Mouse (Mus musculus) left cerebral cortex, adult 2 months (tissue): ENCODE data around the gene Sox6. TPM values are rescaled to one million over a fixed set of nuclear protein-coding genes. Genes with fewer than 3 reads are reported as not detected.

Experiments
- DNase-seq, 2 experiments: peaks; one replicate each; pipeline ENCODE4 v3.0.0; 2021 to 2022; ENCODE audit warnings: low spot score in 2 of 2, mixed read lengths in 1 of 2; ENCODE audit errors: extremely low spot score in 1 of 2
- H3K27ac ChIP-seq: fragments of 200-600 bp; 2 replicates; pipeline ENCODE4 v1.8.1; 2022
- H3K4me3 ChIP-seq: fragments of 200-600 bp; 2 replicates; pipeline ENCODE4 v1.8.1; 2022
- CTCF ChIP-seq: fragments of 200-600 bp; IDR thresholded peaks from 2 replicates; pipeline ENCODE4 v1.8.1; 2022; ENCODE audit warnings: antibody characterized with exemption, mild to moderate bottlenecking, moderate library complexity
- intact Hi-C: fragments of 180-260 bp; cut with DNase I; formaldehyde crosslinking; loops from one replicate; pipeline ENCODE4 v1.15.1; 2025
- total RNA-seq, 2 experiments: library from RNA; stranded (reverse); gene quantifications; 2 replicates each; pipeline ENCODE4 v1.2.3; 2021

Gene Sox6
- total RNA-seq, 2 experiments from 2014 or later: 29.7 to 32.7 TPM

DNA sequence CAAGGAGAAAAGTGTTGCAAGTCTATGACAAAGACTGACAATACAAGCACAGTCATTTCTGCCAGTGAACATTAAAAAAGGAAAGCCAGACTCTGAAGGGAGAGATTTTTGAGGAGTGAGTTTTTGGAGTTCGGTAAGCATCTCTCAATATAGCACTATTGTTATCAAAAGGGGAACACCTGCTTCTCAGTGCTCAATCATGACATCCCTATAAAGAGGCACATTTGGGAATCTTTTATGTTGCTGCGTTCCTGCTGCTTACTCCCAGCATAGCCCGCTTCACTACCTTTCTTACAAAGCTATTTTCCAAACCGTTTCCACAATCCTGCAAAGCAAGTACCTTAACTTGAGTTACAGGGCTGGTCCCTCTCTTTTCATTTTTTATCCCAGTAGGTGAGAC is 488.9 kb downstream of the Sox6 start:
- H3K27ac ChIP-seq: no peak overlapping the region
- intact Hi-C loops: no loop called here
- DNase-seq: no peak
- TF ChIP-seq CTCF: no peak
- no peak overlapping the region for H3K4me3 ChIP-seq

DNA sequence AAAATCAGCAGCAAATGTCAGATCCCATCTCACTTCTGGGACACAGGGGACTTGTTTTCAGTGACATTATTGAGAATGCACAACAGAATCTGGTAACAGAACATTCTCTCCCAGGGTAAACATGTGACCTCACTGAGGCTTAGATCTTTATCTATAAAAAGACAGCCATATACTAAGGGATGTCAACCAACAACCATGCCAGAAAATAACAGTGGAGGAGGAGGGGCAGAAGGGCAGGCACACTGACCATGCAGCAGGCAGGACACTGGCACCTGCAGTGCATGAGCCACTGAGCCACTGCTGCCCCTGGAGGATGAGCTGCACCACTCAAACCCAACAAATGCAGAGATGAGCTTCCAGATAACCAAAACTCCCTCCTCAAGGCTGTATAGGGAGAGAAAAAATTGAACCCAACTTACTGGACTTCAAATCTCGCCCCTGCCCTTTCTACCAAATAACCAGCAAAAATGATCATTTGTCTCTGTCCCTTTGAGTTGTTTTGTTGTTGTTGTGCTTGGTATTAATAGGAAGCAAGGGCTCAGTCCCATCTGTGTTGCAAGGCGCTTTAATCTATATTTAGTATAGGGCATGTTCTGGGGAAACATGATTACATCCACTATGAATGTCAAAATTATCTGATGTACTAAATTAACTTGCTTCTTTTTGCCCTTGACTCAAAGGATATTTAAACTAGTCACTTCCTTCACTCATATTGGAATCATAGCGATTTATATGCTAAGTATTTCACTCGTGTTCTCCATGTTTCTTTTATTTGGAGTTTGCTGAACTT is 492.8 kb downstream of the Sox6 start:
- no peak for TF ChIP-seq CTCF
- H3K27ac ChIP-seq: no peak overlapping the region
- intact Hi-C loops: no loop called here

DNA sequence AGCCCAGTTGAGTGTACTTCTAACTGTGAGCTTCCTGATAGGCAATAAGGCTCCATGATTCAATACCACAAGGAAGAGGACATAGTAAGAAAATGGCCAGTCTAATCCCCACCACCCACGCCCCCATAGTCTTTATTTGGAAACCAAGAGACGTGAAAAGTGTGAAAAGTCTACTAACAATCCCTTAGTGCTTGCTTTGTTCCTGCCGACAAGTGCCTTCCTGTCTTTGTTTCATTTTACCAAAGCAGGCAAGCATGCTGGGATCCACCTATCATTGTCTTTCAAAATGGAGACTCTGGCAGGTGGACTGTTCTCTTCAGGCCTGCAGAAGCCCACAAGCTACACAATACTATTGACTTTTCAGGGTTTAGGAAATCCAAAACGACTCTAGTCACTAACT is 495.0 kb downstream of the Sox6 start:
- Histone ChIP-seq H3K4me3 (no peak overlapping the region), H3K27ac (no peak overlapping the region)
- intact Hi-C loops: no loop called here
- DNase-seq: no peak
- no peak for TF ChIP-seq CTCF

More for the DNA sequence above, 492.8 kb downstream of the Sox6 start:
- no peak overlapping the region for H3K4me3 ChIP-seq
- DNase-seq: no peak

DNA sequence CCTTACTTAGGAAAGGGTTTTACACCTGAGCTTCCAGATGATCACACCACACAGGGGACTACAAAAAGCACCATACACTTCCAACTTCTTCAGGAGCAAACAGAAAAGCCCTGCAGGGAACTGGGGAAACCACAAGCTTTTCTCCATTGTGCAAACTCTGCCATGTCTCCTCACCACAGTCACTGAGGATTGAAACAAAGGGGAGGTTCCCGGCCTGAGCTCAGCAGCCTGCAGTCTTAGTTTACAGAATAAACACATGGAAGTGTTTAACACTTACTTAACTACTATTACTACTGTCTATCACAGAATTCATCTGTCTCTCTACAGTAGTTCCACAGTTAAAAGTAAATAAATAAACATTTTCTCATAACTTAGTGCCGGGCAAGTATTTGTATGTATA is 498.3 kb downstream of the Sox6 start:
- no peak for DNase-seq
- intact Hi-C loops: no loop called here
- no peak overlapping the region for H3K27ac ChIP-seq
- no peak overlapping the region for H3K4me3 ChIP-seq
- TF ChIP-seq CTCF: no peak

DNA sequence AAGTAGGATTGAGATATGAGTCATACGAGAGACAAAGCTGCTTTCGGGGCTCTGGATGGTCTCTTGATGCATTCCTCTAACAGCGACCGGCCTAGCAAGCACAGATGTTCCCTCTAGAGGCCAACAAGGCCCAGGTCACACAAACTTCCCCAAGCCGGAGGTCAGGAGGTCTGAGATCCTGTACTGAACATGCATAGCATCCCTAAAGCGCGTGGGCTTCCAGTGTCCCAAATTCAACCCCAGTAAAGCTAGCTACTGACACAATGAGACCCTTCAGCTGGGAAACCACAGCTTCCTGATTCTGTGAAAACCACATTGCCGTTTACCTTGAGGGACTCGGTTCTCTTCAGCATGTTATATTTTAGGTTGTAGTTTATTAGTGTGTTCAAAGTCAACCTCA is 499.6 kb downstream of the Sox6 start:
- DNase-seq: no peak
- intact Hi-C loops: no loop called here
- no peak for TF ChIP-seq CTCF
- Histone ChIP-seq H3K4me3 (no peak overlapping the region), H3K27ac (no peak overlapping the region)

DNA sequence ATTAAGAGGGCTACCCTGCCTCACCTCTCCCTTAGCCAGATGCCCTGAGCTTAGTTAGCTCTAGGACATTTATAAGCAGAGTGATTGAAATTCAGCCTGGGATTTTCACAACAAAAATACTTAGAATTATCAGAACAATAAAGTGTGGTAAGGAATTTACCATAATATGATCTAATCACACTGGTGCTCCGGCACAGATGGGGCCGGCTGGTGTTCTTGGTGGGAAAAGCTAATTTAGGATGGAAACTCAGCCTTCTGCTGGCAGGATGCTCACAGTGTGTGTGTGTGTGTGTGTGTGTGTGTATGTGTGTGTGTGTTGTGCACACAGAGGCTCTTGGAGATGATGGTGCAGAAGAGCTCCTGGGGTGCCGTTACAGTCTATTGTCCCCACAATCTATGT is 501.0 kb downstream of the Sox6 start:
- intact Hi-C loops: no loop called here
- TF ChIP-seq CTCF: no peak
- Histone ChIP-seq H3K27ac (no peak overlapping the region), H3K4me3 (no peak overlapping the region)
- no peak for DNase-seq

DNA sequence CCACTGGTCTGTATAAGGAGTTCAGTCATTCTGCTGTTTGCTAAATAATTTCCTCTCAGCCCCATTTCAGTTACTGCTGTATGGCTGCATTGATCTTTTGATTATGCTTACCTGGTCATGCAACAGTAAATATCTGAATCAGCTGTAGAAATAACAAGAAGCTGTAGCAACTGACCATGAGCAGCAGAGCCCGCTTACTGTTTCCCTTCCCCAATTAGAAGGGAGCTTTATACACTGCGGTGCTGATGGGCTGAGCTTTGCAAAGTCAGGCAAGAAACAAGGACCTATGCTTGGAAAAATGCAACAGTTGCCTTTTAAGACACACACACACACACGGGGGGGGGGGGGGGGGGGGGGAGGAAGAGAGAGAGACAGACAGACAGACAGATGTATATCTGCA is 502.1 kb downstream of the Sox6 start:
- DNase-seq: no peak
- intact Hi-C loops: no loop called here
- Histone ChIP-seq H3K4me3 (no peak overlapping the region), H3K27ac (no peak overlapping the region)
- no peak for TF ChIP-seq CTCF

DNA sequence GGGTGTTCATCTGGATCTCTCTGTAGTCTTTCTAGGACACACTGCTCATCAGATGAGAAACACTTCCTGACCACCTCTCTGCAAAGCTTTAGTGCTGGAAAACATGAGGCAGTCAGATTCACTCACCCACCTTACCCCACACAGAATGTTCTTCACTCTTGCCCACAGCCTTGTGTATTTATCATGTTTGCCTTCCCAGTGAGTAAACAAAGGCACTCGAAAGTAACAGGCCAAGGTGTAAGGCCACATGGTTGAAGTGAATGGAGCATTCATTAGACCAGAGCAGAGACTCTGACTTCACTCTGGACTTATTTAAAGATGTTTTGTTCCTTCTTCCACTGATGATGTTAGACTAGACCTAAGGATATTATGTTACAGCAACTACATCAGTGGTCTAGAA is 506.7 kb downstream of the Sox6 start:
- no peak for DNase-seq
- no peak for TF ChIP-seq CTCF
- H3K4me3 ChIP-seq: no peak overlapping the region
- intact Hi-C loops: no loop called here
- no peak overlapping the region for H3K27ac ChIP-seq

DNA sequence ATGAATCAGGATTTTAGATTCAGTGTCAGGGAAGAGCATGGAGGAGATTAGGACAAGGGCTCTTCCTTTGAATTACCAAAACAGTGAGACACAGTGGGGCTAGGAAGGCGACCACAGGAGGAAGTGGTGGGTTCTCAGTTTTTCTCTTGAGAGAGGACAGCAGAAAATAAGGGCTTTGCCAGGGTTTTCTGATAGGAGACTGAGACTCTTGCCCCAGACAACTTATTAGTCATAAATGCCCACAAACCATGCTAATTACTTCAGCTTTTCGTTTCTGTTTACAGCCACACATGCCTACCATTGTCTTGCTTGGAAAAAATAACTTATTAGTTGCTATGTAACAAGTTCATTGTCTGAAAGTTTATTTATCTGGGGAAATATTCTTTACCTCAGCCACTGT is 507.4 kb downstream of the Sox6 start:
- intact Hi-C loops: no loop called here

DNA sequence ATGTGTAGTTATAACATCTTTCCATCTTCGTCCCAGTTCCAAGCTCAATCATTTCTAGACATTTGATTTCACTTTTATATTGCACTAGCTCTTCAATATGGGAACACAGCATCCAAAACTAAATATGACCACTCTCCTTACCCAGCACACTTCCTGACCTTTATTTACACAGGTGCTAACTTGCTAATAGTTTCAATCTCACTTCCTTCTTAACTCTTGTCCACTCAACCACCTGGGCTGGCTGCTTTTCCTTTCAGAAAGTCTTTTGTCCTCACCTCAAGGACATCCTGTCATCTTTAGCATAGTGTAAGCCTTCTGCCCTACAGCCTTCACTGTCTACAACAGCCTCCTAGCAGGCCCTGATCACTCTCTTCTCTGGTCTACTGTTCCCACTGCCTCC is 520.9 kb downstream of the Sox6 start:
- Histone ChIP-seq H3K4me3 (no peak overlapping the region), H3K27ac (no peak overlapping the region)
- no peak for TF ChIP-seq CTCF
- intact Hi-C loops: no loop called here
- no peak for DNase-seq

More for the DNA sequence above, 507.4 kb downstream of the Sox6 start:
- DNase-seq: no peak
- H3K27ac ChIP-seq: no peak overlapping the region
- TF ChIP-seq CTCF: no peak
- no peak overlapping the region for H3K4me3 ChIP-seq

DNA sequence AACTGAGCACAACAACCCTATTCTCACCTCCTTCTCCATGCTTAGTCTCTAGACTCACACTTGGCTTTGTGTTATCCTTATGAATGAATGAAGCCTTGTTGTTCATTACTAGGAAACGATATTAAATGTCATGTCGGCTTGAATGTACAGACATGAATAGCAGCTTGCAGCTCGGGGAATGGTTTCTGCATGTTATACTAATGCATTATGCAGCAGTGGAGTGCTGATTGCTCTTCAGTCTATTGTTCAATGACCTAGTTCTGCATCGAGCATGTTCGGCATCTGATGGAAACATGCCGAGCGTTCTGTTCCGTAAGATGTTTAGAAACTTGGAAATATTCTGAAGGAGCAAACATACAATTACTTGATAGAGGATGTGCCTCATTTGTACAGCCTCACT is 524.9 kb downstream of the Sox6 start:
- TF ChIP-seq CTCF: no peak
- no peak overlapping the region for H3K27ac ChIP-seq
- H3K4me3 ChIP-seq: no peak overlapping the region
- intact Hi-C loops: loop anchor here (5.0 kb wide), 1 partner anchor 519 kb away; no protein-coding TSS in a partner anchor
- no peak for DNase-seq

DNA sequence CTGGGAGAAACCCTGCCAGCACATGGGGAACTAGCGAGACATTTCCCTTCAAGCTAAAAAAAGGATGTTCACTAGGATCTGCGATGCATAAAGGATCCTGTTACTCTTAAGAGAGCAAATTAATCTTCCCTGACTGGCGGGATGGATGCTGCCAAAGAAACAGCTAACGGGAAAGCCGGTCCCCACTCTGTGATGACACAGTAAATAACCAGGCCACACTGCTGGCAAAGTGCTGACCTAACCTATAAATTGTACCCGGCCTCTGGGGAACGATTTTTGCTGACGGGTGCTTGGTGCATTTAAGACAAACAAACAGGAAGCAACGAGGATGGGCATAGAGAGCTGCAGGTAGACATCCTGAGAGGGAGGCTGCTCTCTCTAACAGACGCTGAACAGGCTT is 526.8 kb downstream of the Sox6 start:
- no peak for TF ChIP-seq CTCF
- Histone ChIP-seq H3K4me3 (no peak overlapping the region), H3K27ac (no peak overlapping the region)
- intact Hi-C loops: loop anchor here (5.0 kb wide), 1 partner anchor 521 kb away; no protein-coding TSS in a partner anchor
- no peak for DNase-seq

DNA sequence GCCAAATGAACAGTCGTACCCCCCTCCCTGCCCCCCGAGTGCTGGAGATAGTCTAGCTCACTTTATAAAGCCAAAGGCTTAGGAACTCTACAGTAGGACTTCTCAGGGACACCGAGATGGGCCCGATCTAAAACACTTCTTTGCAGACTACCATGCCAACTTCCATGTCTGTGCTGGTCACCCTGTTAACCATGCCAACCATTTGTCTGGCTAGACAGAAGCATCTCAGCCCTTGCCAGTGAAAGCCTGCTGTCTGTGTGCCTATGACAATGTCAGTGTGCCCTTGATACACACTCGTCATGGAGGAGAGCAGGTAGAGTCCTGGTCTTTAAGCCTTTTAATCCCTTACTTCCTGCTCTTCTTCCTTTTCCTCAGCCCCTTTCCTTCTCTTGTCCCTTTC is 527.5 kb downstream of the Sox6 start:
- no peak for DNase-seq
- no peak overlapping the region for H3K27ac ChIP-seq
- intact Hi-C loops: loop anchor here (5.0 kb wide), 1 partner anchor 521 kb away; no protein-coding TSS in a partner anchor
- no peak overlapping the region for H3K4me3 ChIP-seq
- TF ChIP-seq CTCF: no peak
